Mouse (Mus musculus) colon, adult 2 months (tissue): Measurements from ENCODE around the gene Olfr689. TPM values are rescaled to one million over a fixed set of nuclear protein-coding genes. Genes with fewer than 3 reads are reported as not detected.

ENCODE experiments used
- polyA plus RNA-seq: library from polyadenylated mRNA; depleted of rRNA; stranded (reverse); fragments of >200 nt; gene quantifications from 2 replicates; pipeline ENCODE4 v1.2.3, GENCODE M21; 2012; rRNA removed

The Olfr689 gene
- not detected in 2 replicates for polyA plus RNA-seq

GRCm38 (mm10) chr7:105310865-105311264, at the start of gene Olfr689:
TSS of gene Olfr689 (plus strand) at chr7:105311165.

GRCm38 (mm10) chr7:105287795-105288194, 23.2 kb upstream of the Olfr689 start, which contains the start of gene Olfr688:
TSS of gene Olfr688 (plus strand) at chr7:105288095.

GRCm38 (mm10) chr7:105334004-105334403, 23.0 kb downstream of the Olfr689 start, which contains the start of gene Olfr690:
TSS of gene Olfr690 (minus strand) at chr7:105334104.

GRCm38 (mm10) chr7:105342170-105342569, 31.2 kb downstream of the Olfr689 start, which contains the start of gene Olfr691:
TSS of gene Olfr691 (minus strand) at chr7:105342270.

GRCm38 (mm10) chr7:105367930-105368329, 57.0 kb downstream of the Olfr689 start, which contains the start of gene Olfr692:
TSS of gene Olfr692 (plus strand) at chr7:105368230.

Other genes with a start within 250 kb of the Olfr689 start
- gene Olfr678, start 246.7 kb upstream of the Olfr689 start, polyA plus RNA-seq, result not detected in 2 replicates
- gene Olfr679, start 230.0 kb upstream of the Olfr689 start, polyA plus RNA-seq, result not detected in 2 replicates
- gene Olfr680-ps1, start 218.3 kb upstream of the Olfr689 start, polyA plus RNA-seq, result not detected in 2 replicates
- gene Olfr681, start 194.3 kb upstream of the Olfr689 start, polyA plus RNA-seq, result not detected in 2 replicates
- not detected in 2 replicates for gene Olfr683, start 164.2 kb upstream of the Olfr689 start, polyA plus RNA-seq
- gene Olfr684, start 147.5 kb upstream of the Olfr689 start, polyA plus RNA-seq, result not detected in 2 replicates
- gene Olfr685, start 125.2 kb upstream of the Olfr689 start, polyA plus RNA-seq, result not detected in 2 replicates
- not detected in 2 replicates for gene Olfr686, start 103.7 kb upstream of the Olfr689 start, polyA plus RNA-seq
- gene Olfr688, start 23.1 kb upstream of the Olfr689 start, polyA plus RNA-seq, result not detected in 2 replicates
- gene Olfr690, start 22.9 kb downstream of the Olfr689 start, polyA plus RNA-seq, result not detected in 2 replicates
- not detected in 2 replicates for gene Olfr691, start 31.1 kb downstream of the Olfr689 start, polyA plus RNA-seq
- gene Olfr692, start 57.1 kb downstream of the Olfr689 start, polyA plus RNA-seq, result not detected in 2 replicates
- 0.13 TPM in 1 of 2 replicates, not detected in the other for gene Gm5901, start 63.9 kb downstream of the Olfr689 start, polyA plus RNA-seq
- 85.6 and 111 TPM in 2 replicates for gene Fam160a2, start 88.9 kb downstream of the Olfr689 start, polyA plus RNA-seq
- 0.21 and 0.43 TPM in 2 replicates for gene Cnga4, start 93.4 kb downstream of the Olfr689 start, polyA plus RNA-seq
- gene Cckbr, start 114.6 kb downstream of the Olfr689 start, polyA plus RNA-seq, result 0.14 TPM in 2 replicates
- 125 and 141 TPM in 2 replicates for gene Cavin3, start 171.1 kb downstream of the Olfr689 start, polyA plus RNA-seq
- gene Smpd1, start 243.2 kb downstream of the Olfr689 start, polyA plus RNA-seq, result 39.8 and 40.7 TPM in 2 replicates